Mouse (Mus musculus) hindbrain, embryonic 15.5 days (tissue): ENCODE measurements around the gene 4930502E18Rik. TPM values are rescaled to one million over a fixed set of nuclear protein-coding genes. Genes with fewer than 3 reads are reported as not detected.

Experiments used
- ATAC-seq: fragments of 200-750 bp; cut with Nextera tagmentation; 2 replicates; pipeline ENCODE4 v1.8.0; 2017; ENCODE audit warnings: low read depth, moderate number of reproducible peaks, moderate TSS enrichment; ENCODE audit not compliant: low FRiP score
- H3K27ac ChIP-seq: fragments of 300-500 bp; sonication (generic); replicated peaks from 2 replicates; pipeline ENCODE4 v1.5.1; 2015; ENCODE audit warnings: mild to moderate bottlenecking, inconsistent platforms
- H3K27me3 ChIP-seq: fragments of 300-500 bp; sonication (generic); 2 replicates; pipeline ENCODE4 v1.6.1; 2015; ENCODE audit warnings: control low read depth, inconsistent platforms
- H3K36me3 ChIP-seq: fragments of 300-500 bp; sonication (generic); 2 replicates; pipeline ENCODE4 v1.6.1; 2015; ENCODE audit warnings: control low read depth, inconsistent platforms
- H3K4me1 ChIP-seq: fragments of 300-500 bp; sonication (generic); replicated peaks from 2 replicates; pipeline ENCODE4 v1.6.1; 2015; ENCODE audit warnings: control low read depth, inconsistent platforms
- H3K4me2 ChIP-seq: fragments of 300-500 bp; sonication (generic); 2 replicates; pipeline ENCODE4 v1.6.1; 2015; ENCODE audit warnings: moderate library complexity, mild to moderate bottlenecking, inconsistent platforms
- H3K4me3 ChIP-seq: fragments of 300-500 bp; sonication (generic); 2 replicates; pipeline ENCODE4 v1.5.1; 2015; ENCODE audit warnings: mild to moderate bottlenecking, inconsistent platforms
- H3K9ac ChIP-seq: fragments of 300-500 bp; sonication (generic); 2 replicates; pipeline ENCODE4 v1.6.1; 2015; ENCODE audit warnings: inconsistent platforms
- H3K9me3 ChIP-seq: fragments of 300-500 bp; sonication (generic); 2 replicates; pipeline ENCODE4 v1.6.1; 2016; ENCODE audit warnings: control low read depth, inconsistent platforms
- WGBS: fragments of 180-500 bp; shearing (Covaris S2); methylation state at CpG from one replicate; pipeline ENCODE4 v1.1.7; 2015; 5-methylcytosine and 5-hydroxymethylcytosine counted together
- polyA plus RNA-seq: library from polyadenylated mRNA; unstranded; fragments of >200 nt; fragmentation: Nextera tagmentation; extraction: Ambion mirVana; gene quantifications from 2 replicates; pipeline ENCODE4 v1.2.1, GENCODE M21; 2015

The 4930502E18Rik gene
- polyA plus RNA-seq, 1 experiment from 2014 or later = 0.34 TPM

DNA sequence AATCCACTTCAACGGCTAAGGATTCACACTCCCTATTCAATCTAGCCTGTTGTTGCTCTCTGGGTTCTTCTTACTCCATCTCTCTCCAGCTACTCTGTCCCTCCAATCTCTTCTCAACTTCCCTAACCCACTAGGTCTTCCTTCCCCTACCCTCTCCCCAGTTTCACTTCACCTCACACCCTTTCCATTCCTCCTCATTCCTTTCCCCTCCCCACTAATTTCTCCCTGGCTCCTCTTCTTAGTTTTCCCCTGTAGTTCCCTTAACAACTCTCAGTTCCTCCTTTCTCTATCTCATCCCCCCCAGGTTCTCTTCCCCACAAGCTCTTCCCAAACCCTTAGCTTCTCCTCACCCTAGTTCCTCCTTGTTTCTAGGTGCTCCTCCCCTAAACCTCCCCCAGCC, 28.2 kb downstream of the 4930502E18Rik start:
- Histone ChIP-seq H3K36me3 (no peaks in the 10 kb centered on the region), H3K9ac (no peak overlapping the region), H3K27me3 (no peaks in the 10 kb centered on the region), H3K27ac (no peak overlapping the region), H3K4me1 (no peaks in the 10 kb centered on the region), H3K9me3 (no peaks in the 10 kb centered on the region), H3K4me2 (no peak overlapping the region), H3K4me3 (no peak overlapping the region)
- WGBS = 91% methylated on average over 1 of the region's 1 CpGs
- no peak for ATAC-seq

DNA sequence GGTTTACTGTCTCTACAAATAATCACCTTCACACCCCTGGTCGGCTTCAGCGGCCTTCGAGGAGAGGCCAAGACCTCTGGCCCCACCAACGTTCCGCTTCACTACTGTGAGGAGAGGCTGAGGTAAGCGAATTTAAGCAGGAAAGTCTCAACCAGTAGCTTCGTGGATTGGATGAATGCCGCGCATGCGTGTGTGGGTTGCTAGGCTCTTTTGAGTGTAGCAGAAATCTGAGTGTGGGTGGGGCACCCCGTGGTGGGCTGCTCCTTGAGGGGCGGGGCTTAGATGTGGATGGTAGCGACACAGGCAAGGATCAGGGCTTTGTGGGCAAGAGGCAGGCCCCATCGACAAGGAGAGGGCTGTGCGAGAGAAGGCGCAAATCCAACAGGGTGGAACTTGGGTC, 33.1 kb downstream of the 4930502E18Rik start, which contains the start of gene 1700013H16Rik:
Gene 1700013H16Rik, minus strand, starts transcription at position 96 of the 400 bp plus-strand sequence.
- 95% methylated on average over 16 of the region's 16 CpGs for WGBS
- ATAC-seq = no peak
- H3K9ac ChIP-seq = no peak within 1 kb of the TSS
- no peaks in the 10 kb centered on the region for H3K4me1 ChIP-seq
- no peaks in the 10 kb centered on the region for H3K9me3 ChIP-seq
- no peak within 1 kb of the TSS for H3K4me3 ChIP-seq
- no peaks in the 10 kb centered on the region for H3K36me3 ChIP-seq
- H3K4me2 ChIP-seq = no peak within 1 kb of the TSS
- H3K27ac ChIP-seq = no peak within 1 kb of the TSS
- H3K27me3 ChIP-seq = no peaks in the 10 kb centered on the region

DNA sequence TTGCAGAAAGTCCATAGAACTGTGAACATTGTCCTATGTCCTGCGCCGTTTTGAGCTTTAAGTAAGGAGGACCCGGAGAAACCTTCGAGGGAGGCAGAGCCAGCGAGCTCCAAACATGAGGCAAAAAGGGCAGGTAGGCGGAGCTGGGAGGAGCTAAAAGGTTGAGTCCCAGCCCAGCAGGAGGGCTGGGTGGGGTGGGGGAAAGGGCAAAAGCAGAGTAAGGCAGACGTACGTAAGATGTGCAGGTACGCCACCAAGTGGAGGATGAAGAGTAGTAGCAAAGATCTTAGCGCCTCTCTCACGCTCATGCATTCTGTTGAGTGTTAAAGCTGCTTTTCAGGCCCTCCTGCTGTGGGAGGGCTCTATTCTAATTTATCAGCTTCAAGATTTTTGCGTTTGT, 51.6 kb downstream of the 4930502E18Rik start, which contains the start of gene Zfp36l3:
Gene Zfp36l3, minus strand, starts transcription at position 119 of the 400 bp plus-strand sequence.
- ATAC-seq = no peak
- 88% methylated on average over 12 of the region's 12 CpGs for WGBS
- Histone ChIP-seq H3K4me1 (no peaks in the 10 kb centered on the region), H3K27ac (no peak within 1 kb of the TSS), H3K9ac (no peak within 1 kb of the TSS), H3K9me3 (no peaks in the 10 kb centered on the region), H3K4me3 (no peak within 1 kb of the TSS), H3K4me2 (no peak within 1 kb of the TSS), H3K27me3 (no peaks in the 10 kb centered on the region), H3K36me3 (no peaks in the 10 kb centered on the region)

Other genes with a start within 250 kb of the 4930502E18Rik start
- gene Rtl8c, start 116.8 kb upstream of the 4930502E18Rik start, polyA plus RNA-seq = 209 and 220 TPM in 2 replicates
- gene Gm14597, start 115.8 kb upstream of the 4930502E18Rik start, polyA plus RNA-seq = not detected in 2 replicates
- 221 and 240 TPM in 2 replicates for gene Rtl8a, start 81.1 kb upstream of the 4930502E18Rik start, polyA plus RNA-seq
- 189 and 193 TPM in 2 replicates for gene Rtl8b, start 54.4 kb upstream of the 4930502E18Rik start, polyA plus RNA-seq
- 0.21 TPM in 1 of 2 replicates, not detected in the other for gene 1700013H16Rik, start 33.0 kb downstream of the 4930502E18Rik start, polyA plus RNA-seq
- not detected in 2 replicates for gene Zfp36l3, start 51.6 kb downstream of the 4930502E18Rik start, polyA plus RNA-seq
- gene Xlr, start 72.9 kb downstream of the 4930502E18Rik start, polyA plus RNA-seq = 1.5 and 2.6 TPM in 2 replicates